Mouse (Mus musculus) liver, embryonic 14.5 days (tissue): ENCODE results near the gene Sall2. TPM values are rescaled to one million over a fixed set of nuclear protein-coding genes. Genes with fewer than 3 reads are reported as not detected.

Experiments used
- ATAC-seq: fragments of 200-750 bp; cut with Nextera tagmentation; 2 replicates; pipeline ENCODE4 v1.8.0; 2017; ENCODE audit warnings: moderate number of reproducible peaks, mild to moderate bottlenecking, moderate library complexity; ENCODE audit not compliant: insufficient read depth
- DNase-seq, 3 experiments: peaks; one replicate each; pipeline ENCODE4 v3.0.0-alpha.2; 2012 to 2013; ENCODE audit warnings: low read depth in 3 of 3, low spot score in 3 of 3
- H3K27ac ChIP-seq: fragments of 300-500 bp; sonication (generic); 2 replicates; pipeline ENCODE4 v1.5.1; 2014; ENCODE audit warnings: moderate library complexity, mild to moderate bottlenecking, control low read depth, inconsistent platforms
- H3K27me3 ChIP-seq: fragments of 300-500 bp; sonication (generic); 2 replicates; pipeline ENCODE4 v1.6.1; 2014; ENCODE audit warnings: mild to moderate bottlenecking, low read length, moderate library complexity; ENCODE audit not compliant: control insufficient read depth, insufficient read depth
- H3K36me3 ChIP-seq: fragments of 300-500 bp; sonication (generic); replicated peaks from 2 replicates; pipeline ENCODE4 v1.6.1; 2014; ENCODE audit warnings: low read depth; ENCODE audit not compliant: control insufficient read depth, insufficient read depth
- H3K4me1 ChIP-seq, 2 experiments: fragments of 200-500 bp in 1 of 2; fragments of 300-500 bp in 1 of 2; sonication (generic) in 1 of 2; replicated peaks; 2 replicates each; pipeline ENCODE4 v1.6.1; 2012 to 2014; ENCODE audit warnings: antibody characterized with exemption in 1 of 2, inconsistent platforms in 1 of 2, low read length in 1 of 2; ENCODE audit not compliant: control insufficient read depth in 2 of 2, insufficient read depth in 2 of 2
- H3K4me2 ChIP-seq: fragments of 300-500 bp; sonication (generic); 2 replicates; pipeline ENCODE4 v1.6.1; 2014; ENCODE audit warnings: low read depth, mild to moderate bottlenecking, control low read depth, moderate library complexity
- H3K4me3 ChIP-seq, 2 experiments: fragments of 200-500 bp in 1 of 2; fragments of 300-500 bp in 1 of 2; sonication (generic) in 1 of 2; 2 replicates each; pipeline ENCODE4 v1.5.1; 2012 to 2014; ENCODE audit warnings: low read depth in 2 of 2, low read length in 2 of 2, mild to moderate bottlenecking in 2 of 2, control low read depth in 1 of 2, inconsistent platforms in 1 of 2, moderate library complexity in 1 of 2; ENCODE audit not compliant: insufficient read depth in 1 of 2
- H3K9ac ChIP-seq: fragments of 300-500 bp; sonication (generic); replicated peaks from 2 replicates; pipeline ENCODE4 v1.6.1; 2014; ENCODE audit warnings: mild to moderate bottlenecking, control low read depth, moderate library complexity
- H3K9me3 ChIP-seq: fragments of 300-500 bp; sonication (generic); 2 replicates; pipeline ENCODE4 v1.6.1; 2016; ENCODE audit warnings: low read length, mixed read lengths; ENCODE audit not compliant: control insufficient read depth
- CTCF ChIP-seq: IDR thresholded peaks from 2 replicates; pipeline ENCODE4 v1.5.1; 2016; ENCODE audit warnings: antibody characterized with exemption, low read depth, control low read depth
- EP300 ChIP-seq: IDR thresholded peaks from 2 replicates; pipeline ENCODE4 v1.6.1; 2016; ENCODE audit warnings: antibody characterized with exemption, low read depth
- WGBS: fragments of 180-500 bp; shearing (Covaris S2); extraction: QIAGEN DNeasy Blood & Tissue Kit; methylation state at CpG from one replicate; pipeline ENCODE4 v1.1.7; 2014; ENCODE audit not compliant: insufficient replicate concordance; 5-methylcytosine and 5-hydroxymethylcytosine counted together
- polyA plus RNA-seq, 2 experiments: library from polyadenylated mRNA; depleted of rRNA in 1 of 2; stranded (reverse) in 1 of 2; unstranded in 1 of 2; fragments of >200 nt; fragmentation: Nextera tagmentation in 1 of 2; extraction: Ambion mirVana in 1 of 2; gene quantifications; 2 replicates each; pipeline versions ENCODE4 v1.2.1 to v1.2.3; 2012 to 2014

The Sall2 gene
- polyA plus RNA-seq, 2 experiments, result 0.66 to 0.84 TPM

DNA sequence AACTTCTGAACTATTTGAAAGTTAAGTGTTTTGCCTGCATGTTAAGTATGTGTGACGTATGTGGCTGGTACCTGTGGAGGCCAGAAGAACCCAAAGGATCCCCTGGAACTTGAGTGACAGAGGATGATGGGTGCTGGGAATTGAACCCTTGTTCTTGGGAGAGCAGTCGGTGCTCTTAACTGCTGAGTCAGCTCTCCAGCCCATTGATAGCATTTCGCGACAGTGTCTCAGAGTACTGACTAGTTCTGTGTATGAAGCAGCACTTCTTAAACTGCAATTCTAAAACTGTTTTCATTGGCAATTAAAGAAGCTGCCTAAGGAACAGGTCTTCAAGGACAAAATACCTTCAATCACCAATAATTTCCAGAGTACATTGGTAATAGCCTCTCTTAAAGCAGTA lies 51.4 kb downstream of the Sall2 start:
- Histone ChIP-seq H3K9ac (no peak overlapping the region), H3K36me3 (no peaks in the 10 kb centered on the region), H3K4me2 (no peak overlapping the region), H3K9me3 (no peaks in the 10 kb centered on the region), H3K27ac (no peak overlapping the region), H3K4me3 (no peak overlapping the region), H3K4me1 (peaks cover 8 to 12% of the 10 kb centered on the region in 2 experiments), H3K27me3 (no peaks in the 10 kb centered on the region)
- TF ChIP-seq EP300, result no peak
- no peak for TF ChIP-seq CTCF
- 79% methylated on average over 4 of the region's 4 CpGs for WGBS
- no peak for ATAC-seq
- no peak for DNase-seq

DNA sequence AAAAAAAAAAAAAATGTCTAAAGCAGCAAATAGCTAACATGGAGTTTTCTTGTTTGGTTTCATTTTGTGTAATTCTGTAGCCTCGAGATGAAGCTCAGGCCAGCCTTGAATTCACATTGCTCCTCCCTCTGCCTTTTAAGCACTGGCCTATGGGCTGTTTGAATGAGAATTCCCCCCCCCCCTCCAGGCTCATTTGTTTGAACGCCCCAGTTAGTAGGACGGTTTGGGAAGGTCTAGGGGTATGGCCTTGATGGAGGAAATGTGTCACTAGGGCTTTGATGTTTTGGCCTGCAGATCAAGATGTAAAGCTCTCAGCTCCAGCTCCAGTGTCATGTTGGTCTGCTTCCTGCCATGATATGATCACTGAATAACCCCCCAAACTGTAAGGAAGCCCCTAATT lies 55.8 kb downstream of the Sall2 start:
- no peak overlapping the region for H3K27ac ChIP-seq
- no peaks in the 10 kb centered on the region for H3K36me3 ChIP-seq
- no peak overlapping the region for H3K4me3 ChIP-seq
- no peak overlapping the region for H3K4me2 ChIP-seq
- no peak for TF ChIP-seq EP300
- TF ChIP-seq CTCF, result no peak
- H3K9me3 ChIP-seq, result no peaks in the 10 kb centered on the region
- no peaks in the 10 kb centered on the region for H3K4me1 ChIP-seq
- no peak overlapping the region for H3K9ac ChIP-seq
- DNase-seq, result no peak
- no peak for ATAC-seq
- H3K27me3 ChIP-seq, result no peaks in the 10 kb centered on the region
- 62% methylated on average over 3 of the region's 3 CpGs for WGBS

Other genes starting within 250 kb of the Sall2 start
- gene Hnrnpc, start 224.7 kb downstream of the Sall2 start, polyA plus RNA-seq (2012; rRNA removed), result 94.9 and 161 TPM in 2 replicates
- gene Hnrnpc, start 224.7 kb downstream of the Sall2 start, polyA plus RNA-seq (2014; fragmentation: Nextera tagmentation; extraction: Ambion mirVana), result 240 and 269 TPM in 2 replicates
- gene Rpgrip1, start 218.1 kb downstream of the Sall2 start, polyA plus RNA-seq (2012; rRNA removed), result 0.31 and 0.41 TPM in 2 replicates
- gene Rpgrip1, start 218.1 kb downstream of the Sall2 start, polyA plus RNA-seq (2014; fragmentation: Nextera tagmentation; extraction: Ambion mirVana), result 48.5 and 50.1 TPM in 2 replicates
- 15.4 and 25.2 TPM in 2 replicates for gene Supt16, start 131.3 kb downstream of the Sall2 start, polyA plus RNA-seq (2012; rRNA removed)
- gene Supt16, start 131.3 kb downstream of the Sall2 start, polyA plus RNA-seq (2014; fragmentation: Nextera tagmentation; extraction: Ambion mirVana), result 35.6 and 39.9 TPM in 2 replicates
- 9.7 and 13.1 TPM in 2 replicates for gene Chd8, start 71.0 kb downstream of the Sall2 start, polyA plus RNA-seq (2012; rRNA removed)
- gene Chd8, start 71.0 kb downstream of the Sall2 start, polyA plus RNA-seq (2014; fragmentation: Nextera tagmentation; extraction: Ambion mirVana), result 13.9 and 14.0 TPM in 2 replicates
- gene Tox4, start 49.6 kb downstream of the Sall2 start, polyA plus RNA-seq (2012; rRNA removed), result 8.5 and 10.1 TPM in 2 replicates
- 16.6 and 17.2 TPM in 2 replicates for gene Tox4, start 49.6 kb downstream of the Sall2 start, polyA plus RNA-seq (2014; fragmentation: Nextera tagmentation; extraction: Ambion mirVana)
- gene Rab2b, start 49.2 kb downstream of the Sall2 start, polyA plus RNA-seq (2012; rRNA removed), result 2.9 and 3.1 TPM in 2 replicates
- 1.9 and 2.6 TPM in 2 replicates for gene Rab2b, start 49.2 kb downstream of the Sall2 start, polyA plus RNA-seq (2014; fragmentation: Nextera tagmentation; extraction: Ambion mirVana)
- 14.5 and 15.3 TPM in 2 replicates for gene Mettl3, start 23.6 kb downstream of the Sall2 start, polyA plus RNA-seq (2012; rRNA removed)
- 18.1 and 18.2 TPM in 2 replicates for gene Mettl3, start 23.6 kb downstream of the Sall2 start, polyA plus RNA-seq (2014; fragmentation: Nextera tagmentation; extraction: Ambion mirVana)
- gene Olfr1513, start 27.6 kb upstream of the Sall2 start, polyA plus RNA-seq (2012; rRNA removed), result not detected in 2 replicates
- not detected in 2 replicates for gene Olfr1513, start 27.6 kb upstream of the Sall2 start, polyA plus RNA-seq (2014; fragmentation: Nextera tagmentation; extraction: Ambion mirVana)
- gene Olfr1512, start 50.4 kb upstream of the Sall2 start, polyA plus RNA-seq (2012; rRNA removed), result not detected in 2 replicates
- gene Olfr1512, start 50.4 kb upstream of the Sall2 start, polyA plus RNA-seq (2014; fragmentation: Nextera tagmentation; extraction: Ambion mirVana), result not detected in 2 replicates
- gene Olfr1511, start 68.6 kb upstream of the Sall2 start, polyA plus RNA-seq (2012; rRNA removed), result not detected in 2 replicates
- gene Olfr1511, start 68.6 kb upstream of the Sall2 start, polyA plus RNA-seq (2014; fragmentation: Nextera tagmentation; extraction: Ambion mirVana), result not detected in 2 replicates
- not detected in 2 replicates for gene Olfr1510, start 85.6 kb upstream of the Sall2 start, polyA plus RNA-seq (2012; rRNA removed)
- not detected in 2 replicates for gene Olfr1510, start 85.6 kb upstream of the Sall2 start, polyA plus RNA-seq (2014; fragmentation: Nextera tagmentation; extraction: Ambion mirVana)
- gene Olfr1509, start 114.2 kb upstream of the Sall2 start, polyA plus RNA-seq (2012; rRNA removed), result not detected in 2 replicates
- gene Olfr1509, start 114.2 kb upstream of the Sall2 start, polyA plus RNA-seq (2014; fragmentation: Nextera tagmentation; extraction: Ambion mirVana), result not detected in 2 replicates
- gene Olfr1508, start 138.7 kb upstream of the Sall2 start, polyA plus RNA-seq (2012; rRNA removed), result not detected in 2 replicates
- not detected in 2 replicates for gene Olfr1508, start 138.7 kb upstream of the Sall2 start, polyA plus RNA-seq (2014; fragmentation: Nextera tagmentation; extraction: Ambion mirVana)
- gene Olfr1507, start 167.0 kb upstream of the Sall2 start, polyA plus RNA-seq (2012; rRNA removed), result not detected in 2 replicates
- not detected in 2 replicates for gene Olfr1507, start 167.0 kb upstream of the Sall2 start, polyA plus RNA-seq (2014; fragmentation: Nextera tagmentation; extraction: Ambion mirVana)